Mouse (Mus musculus): ENCODE results near the gene Slc11a1.
"Not testable (repeated sequence)": the region's sequence is repeated elsewhere in the genome, so short reads cannot be mapped to it uniquely, and the experiment has no call there.

Gene Slc11a1

GRCm38 (mm10) chr1:74387386-74387988 lies 12.5 kb downstream of the Slc11a1 start:
- DNase-seq (ENCODE audit: low spot score in 2 of 2): no peak

- DNase-seq (ENCODE audit: low spot score in 2 of 2): no peak
These were observed 13.5 kb downstream of the Slc11a1 start for GRCm38 (mm10) chr1:74388398-74388920.

GRCm38 (mm10) chr1:74389831-74390286 lies 14.9 kb downstream of the Slc11a1 start:
- peak; percentile 37 to 47 for DNase-seq (ENCODE audit: low spot score in 2 of 2)

- peak; percentile 59 to 75 for DNase-seq (ENCODE audit: low spot score in 2 of 2)
These were observed 15.4 kb downstream of the Slc11a1 start for GRCm38 (mm10) chr1:74390287-74390906.

- peak; percentile 86 to 94 for DNase-seq (ENCODE audit: low spot score in 2 of 2)
These were observed 16.1 kb downstream of the Slc11a1 start, which contains the start of gene Ctdsp1 for GRCm38 (mm10) chr1:74390924-74391748. Ctdsp1 (plus strand) TSS chr1:74391509.

- peak; percentile 65 to 68 for DNase-seq (ENCODE audit: low spot score in 2 of 2)
These were observed 16.9 kb downstream of the Slc11a1 start for GRCm38 (mm10) chr1:74391844-74392441.

GRCm38 (mm10) chr1:74392446-74392994 lies 17.5 kb downstream of the Slc11a1 start:
- no peak for DNase-seq (ENCODE audit: low spot score in 2 of 2)

GRCm38 (mm10) chr1:74393010-74393409 lies 18.0 kb downstream of the Slc11a1 start:
- DNase-seq (ENCODE audit: low spot score in 2 of 2): no peak

GRCm38 (mm10) chr1:74393697-74394096 lies 18.7 kb downstream of the Slc11a1 start:
- DNase-seq (ENCODE audit: low spot score in 2 of 2): no peak

- no peak for DNase-seq (ENCODE audit: low spot score in 2 of 2)
These were observed 19.3 kb downstream of the Slc11a1 start for GRCm38 (mm10) chr1:74394311-74394710.

- DNase-seq (ENCODE audit: low spot score in 2 of 2): no peak
These were observed 19.9 kb downstream of the Slc11a1 start for GRCm38 (mm10) chr1:74394858-74395257.

GRCm38 (mm10) chr1:74395290-74395689 lies 20.3 kb downstream of the Slc11a1 start:
- DNase-seq (ENCODE audit: low spot score in 2 of 2): no peak

- not testable (repeated sequence) for DNase-seq (ENCODE audit: low spot score in 2 of 2)
These were observed 21.6 kb downstream of the Slc11a1 start for GRCm38 (mm10) chr1:74396456-74397222.

GRCm38 (mm10) chr1:74397268-74397918 lies 22.4 kb downstream of the Slc11a1 start:
- peak; percentile 95 to 97 for DNase-seq (ENCODE audit: low spot score in 2 of 2)

- peak; percentile 60 to 82 for DNase-seq (ENCODE audit: low spot score in 2 of 2)
These were observed 23.0 kb downstream of the Slc11a1 start for GRCm38 (mm10) chr1:74397919-74398451.

GRCm38 (mm10) chr1:74400531-74400930 lies 25.5 kb downstream of the Slc11a1 start:
- no peak for DNase-seq (ENCODE audit: low spot score in 2 of 2)

GRCm38 (mm10) chr1:74401015-74401702 lies 26.2 kb downstream of the Slc11a1 start:
- DNase-seq (ENCODE audit: low spot score in 2 of 2): no peak

GRCm38 (mm10) chr1:74404206-74404605 lies 29.2 kb downstream of the Slc11a1 start:
- no peak for DNase-seq (ENCODE audit: low spot score in 2 of 2)

Data from spleen, postnatal 14 days (tissue).